Mouse (Mus musculus): ENCODE data around the gene Vwa7.

The Vwa7 gene

GRCm38 (mm10) chr17:35043794-35044193, 27.4 kb downstream of the Vwa7 start:
- in situ Hi-C loops (cut with MboI, MseI) = no loop called here

DNA sequence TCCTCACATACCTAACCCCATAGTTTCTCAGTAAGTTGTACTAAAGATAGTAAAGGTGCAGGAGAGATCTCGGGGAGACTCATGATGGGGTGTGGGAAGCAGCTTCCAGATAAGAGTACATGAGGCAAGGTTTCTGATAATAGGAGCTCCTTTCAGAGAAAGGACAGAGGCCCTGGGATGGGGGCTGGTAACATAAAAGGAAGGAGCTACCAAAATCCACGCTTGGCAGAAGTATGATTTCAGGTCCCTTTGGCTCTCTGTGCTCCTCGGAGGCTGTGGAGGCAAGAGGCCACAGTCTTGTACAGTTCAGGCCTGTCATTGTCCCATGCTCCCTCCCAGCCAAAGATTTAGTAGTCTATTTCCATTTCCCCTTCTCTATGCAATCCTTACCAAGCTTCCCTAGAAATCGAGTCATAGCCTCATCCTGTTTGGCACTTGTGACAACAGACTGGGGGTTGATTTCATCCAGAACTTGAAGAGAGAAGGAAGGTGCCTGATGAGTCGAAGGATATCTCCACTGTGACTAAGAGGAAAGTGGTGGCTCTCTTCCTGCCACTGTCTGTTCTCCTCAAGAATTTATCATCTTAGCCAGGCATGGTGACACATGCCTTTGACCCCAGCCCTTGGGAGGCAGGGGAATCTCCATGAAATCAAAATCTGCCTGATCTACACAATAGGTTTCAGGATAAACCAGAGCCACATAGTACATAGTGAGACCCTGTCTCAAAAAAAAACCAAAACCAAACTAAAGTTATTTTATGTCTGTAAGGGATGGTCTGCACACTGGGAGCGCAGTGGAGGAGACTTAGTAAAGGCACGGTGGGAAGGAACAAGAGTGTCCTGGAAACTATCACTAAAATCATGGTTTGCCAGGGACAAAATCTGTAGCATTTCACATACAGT, 28.8 kb downstream of the Vwa7 start:
- in situ Hi-C loops (cut with MboI, MseI) = no loop called here

DNA sequence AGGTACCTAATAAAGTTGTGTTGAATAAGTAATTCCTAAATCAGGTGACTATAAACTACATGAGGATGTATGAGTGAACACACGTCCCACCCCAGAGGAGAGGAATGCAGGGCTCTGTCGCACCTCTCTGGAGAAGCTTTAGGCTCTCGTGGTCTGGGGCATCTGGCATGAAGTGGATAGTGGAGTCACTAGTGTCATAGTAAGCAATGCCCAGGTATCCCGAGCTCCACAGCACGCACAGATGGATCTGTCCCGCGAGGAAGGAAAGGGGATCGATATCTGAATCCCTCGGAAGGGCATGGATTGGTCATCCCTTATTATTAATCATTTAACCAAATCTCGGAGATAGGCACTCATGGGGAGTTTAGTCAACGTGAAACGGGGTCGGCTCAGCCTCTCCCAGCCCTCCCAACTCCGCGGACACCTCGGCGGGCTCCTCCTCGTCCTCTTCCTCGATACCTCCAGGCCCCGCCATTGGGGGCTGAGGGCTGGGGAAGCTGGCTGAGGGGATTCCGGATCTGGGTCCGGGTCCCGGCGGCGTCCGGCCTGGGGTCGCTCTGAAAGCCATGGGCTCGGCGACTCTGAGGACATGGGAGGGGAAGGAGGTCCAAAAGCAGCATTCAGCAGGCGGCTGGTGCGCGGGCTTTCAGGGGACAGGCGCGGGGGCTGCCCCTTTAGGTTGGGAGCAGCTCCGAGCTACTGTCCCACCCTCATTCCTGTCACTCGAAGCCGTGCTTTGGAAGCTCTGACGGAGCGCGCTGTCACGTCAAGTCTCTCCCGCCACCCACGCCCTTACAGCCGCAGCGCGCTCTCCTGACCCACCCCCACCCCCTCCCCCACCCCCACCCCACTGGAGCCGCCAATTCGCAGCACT, 29.7 kb downstream of the Vwa7 start:
- in situ Hi-C loops (cut with MboI, MseI) = no loop called here

- in situ Hi-C loops (cut with MboI, MseI) = no loop called here
These were observed 30.5 kb downstream of the Vwa7 start, which contains the start of gene Msh5 for GRCm38 (mm10) chr17:35046681-35047455. Gene Msh5 (minus strand): TSS chr17:35046745.

DNA sequence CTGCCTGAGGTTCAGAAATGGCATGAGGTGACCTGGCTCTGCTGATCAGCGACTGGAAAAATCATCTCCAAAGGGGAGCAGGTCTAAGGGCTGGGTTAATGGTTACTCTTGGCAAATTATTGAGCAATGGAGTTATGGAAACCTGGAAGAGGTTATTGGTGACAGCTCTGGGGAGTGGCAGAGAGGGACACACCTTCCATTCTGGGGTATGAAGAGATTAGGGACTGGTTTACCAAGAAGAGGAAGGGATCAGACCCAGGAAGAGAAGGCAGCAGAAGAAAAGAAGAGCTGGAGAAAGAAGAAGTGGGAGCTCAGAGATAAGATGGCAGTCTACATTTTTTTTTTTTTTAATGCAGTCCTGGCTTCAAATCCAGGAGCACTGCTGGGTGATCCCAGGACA, 31.3 kb downstream of the Vwa7 start:
- in situ Hi-C loops (cut with MboI, MseI) = no loop called here

DNA sequence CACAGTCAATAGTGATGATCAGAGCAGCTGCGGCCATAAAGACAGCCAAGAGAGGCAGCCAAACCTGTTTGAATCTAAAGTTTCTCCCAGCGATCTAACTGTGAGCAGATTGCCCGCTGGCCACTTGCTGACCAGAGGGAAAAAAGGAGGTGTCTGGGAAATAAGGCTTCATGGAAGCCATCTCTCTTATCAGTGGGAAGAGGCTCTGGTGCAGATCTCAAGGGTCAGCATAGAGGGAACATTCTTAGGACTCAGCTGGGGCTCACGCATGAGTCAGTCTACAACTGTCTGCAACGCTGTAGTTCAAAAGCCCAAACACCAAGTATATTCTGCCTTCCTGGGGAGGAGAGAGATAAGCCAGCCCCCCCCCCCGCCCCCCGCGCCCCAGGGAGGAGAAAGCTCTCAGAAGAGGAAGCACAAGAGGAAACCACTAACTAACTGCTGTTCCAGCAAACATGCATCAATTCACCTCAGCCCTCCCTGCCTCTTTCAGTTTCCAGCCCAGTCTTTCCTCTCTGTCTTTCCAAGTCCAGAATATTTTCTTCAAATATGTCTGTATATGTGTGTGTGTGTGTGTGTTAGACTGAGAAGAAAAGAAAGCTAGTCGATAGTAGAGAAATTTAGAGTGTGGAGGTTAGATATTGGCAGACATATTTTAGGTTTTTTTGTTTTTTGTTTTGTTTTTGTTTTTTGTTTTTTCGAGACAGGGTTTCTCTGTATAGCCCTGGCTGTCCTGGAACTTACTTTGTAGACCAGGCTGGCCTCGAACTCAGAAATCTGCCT, 32.0 kb downstream of the Vwa7 start:
- in situ Hi-C loops (cut with MboI, MseI) = no loop called here

GRCm38 (mm10) chr17:35048932-35049440, 32.6 kb downstream of the Vwa7 start:
- in situ Hi-C loops (cut with MboI, MseI) = no loop called here

DNA sequence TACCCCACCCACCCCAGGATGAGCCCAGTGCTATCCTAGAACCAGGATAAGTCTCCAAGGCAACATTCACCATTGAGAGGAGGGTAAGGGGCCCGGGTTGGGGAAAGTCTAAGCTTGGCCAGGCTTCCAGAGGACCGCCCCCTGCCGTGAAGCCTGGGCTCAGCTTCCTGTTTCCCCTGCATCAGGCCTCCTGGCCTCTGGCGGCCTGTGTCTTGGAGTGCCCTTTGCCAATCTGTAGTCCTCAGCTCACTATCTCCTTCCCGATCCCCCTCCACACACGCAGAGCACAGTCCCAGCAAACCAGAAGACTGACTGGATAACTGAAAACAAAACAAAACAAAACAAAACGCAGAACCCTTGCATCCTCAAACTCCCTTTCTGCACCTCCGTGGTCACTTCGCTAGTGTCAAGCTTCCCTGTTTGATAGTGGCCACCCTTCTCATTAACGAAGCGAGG, 33.2 kb downstream of the Vwa7 start, which contains the start of gene Clic1:
Clic1 (plus strand) TSS at position 406 of the 456 bp plus-strand sequence.
- in situ Hi-C loops (cut with MboI, MseI) = no loop called here

- in situ Hi-C loops (cut with MboI, MseI) = no loop called here
These were observed 33.9 kb downstream of the Vwa7 start for GRCm38 (mm10) chr17:35050126-35050750.

DNA sequence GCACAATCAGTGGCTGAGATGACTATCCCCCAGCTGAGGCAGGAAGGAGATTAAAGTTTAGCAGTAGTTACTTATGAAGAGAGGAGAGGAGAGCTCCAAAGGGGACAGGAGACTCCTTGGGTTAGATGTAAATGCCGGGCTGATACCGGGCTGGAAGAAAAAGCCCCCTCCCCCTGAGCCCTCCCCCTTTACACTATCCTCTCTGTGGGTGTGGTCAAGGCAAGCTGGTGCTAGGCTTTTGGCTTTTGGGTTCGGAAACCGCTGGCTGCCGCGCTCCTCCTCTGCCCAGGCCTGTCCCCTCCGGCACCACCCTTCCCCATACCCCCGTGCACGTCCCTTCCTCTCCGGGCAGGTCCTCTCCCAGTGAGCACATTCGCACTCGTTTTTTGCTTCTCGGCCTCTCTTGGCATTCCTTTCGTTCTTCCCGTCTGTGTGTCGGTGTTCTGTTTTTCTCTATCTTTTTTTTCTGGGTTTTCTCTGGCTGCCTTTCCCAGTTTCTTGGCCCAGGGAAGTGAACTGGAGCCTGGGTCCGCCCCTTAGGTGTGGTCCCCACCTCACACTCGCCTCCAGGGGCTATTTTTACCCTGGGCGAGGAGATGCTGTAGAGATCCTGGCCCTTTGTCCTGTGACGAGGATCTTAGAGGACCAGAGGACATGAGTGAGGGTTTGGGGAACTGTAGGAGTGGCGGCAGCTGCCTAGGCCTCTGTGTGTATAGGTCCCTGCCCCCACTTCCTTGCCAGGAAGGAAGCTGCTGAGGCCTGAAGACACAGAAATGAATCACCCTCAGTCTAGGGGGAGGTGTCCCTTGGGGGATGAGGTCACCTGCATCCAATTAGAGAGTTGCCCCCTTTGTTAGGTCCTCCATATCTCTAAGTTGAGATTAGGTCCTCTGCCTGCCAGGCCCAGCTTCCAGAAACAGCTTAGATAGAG, 35.0 kb downstream of the Vwa7 start:
- in situ Hi-C loops (cut with MboI, MseI) = no loop called here

GRCm38 (mm10) chr17:35052271-35052798, 36.0 kb downstream of the Vwa7 start:
- in situ Hi-C loops (cut with MboI, MseI) = no loop called here

DNA sequence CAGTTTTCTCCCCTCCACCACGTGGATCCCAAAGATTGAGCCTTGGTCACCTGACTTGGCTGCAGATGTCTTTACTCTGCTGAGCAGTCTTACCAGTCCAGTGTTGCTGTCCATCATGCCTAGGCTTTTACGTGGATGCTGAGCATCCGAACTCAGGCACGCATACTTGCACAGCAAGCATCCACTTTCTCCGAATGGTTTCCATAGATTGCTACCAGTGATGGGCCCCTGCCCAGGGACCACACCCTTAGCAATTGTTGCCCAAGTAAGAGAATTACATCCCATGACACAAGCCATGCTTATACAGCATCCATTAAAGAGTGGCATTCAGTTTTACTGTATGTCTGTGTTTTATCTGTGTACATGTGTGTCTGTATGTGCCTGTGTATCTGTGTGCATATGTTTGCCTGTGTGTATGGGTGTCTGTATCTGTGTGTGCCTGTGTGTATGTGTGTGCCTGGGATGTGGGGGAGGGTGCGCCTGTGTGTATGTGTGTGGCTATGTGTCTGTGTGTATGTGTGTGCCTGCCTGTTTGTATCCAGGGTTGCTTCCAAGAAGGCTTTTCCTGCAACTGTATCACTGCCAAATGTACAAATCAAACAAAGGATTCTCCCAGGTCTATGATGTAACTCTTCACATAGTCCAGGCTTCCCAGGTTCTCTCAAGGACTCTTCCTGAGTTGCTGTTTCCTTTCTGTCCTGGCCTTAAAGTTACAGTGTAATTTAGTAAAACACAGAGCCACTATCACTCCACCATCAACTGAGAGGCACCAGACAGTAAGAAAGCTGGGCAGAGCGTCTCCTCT, 39.5 kb downstream of the Vwa7 start:
- in situ Hi-C loops (cut with MboI, MseI) = no loop called here

DNA sequence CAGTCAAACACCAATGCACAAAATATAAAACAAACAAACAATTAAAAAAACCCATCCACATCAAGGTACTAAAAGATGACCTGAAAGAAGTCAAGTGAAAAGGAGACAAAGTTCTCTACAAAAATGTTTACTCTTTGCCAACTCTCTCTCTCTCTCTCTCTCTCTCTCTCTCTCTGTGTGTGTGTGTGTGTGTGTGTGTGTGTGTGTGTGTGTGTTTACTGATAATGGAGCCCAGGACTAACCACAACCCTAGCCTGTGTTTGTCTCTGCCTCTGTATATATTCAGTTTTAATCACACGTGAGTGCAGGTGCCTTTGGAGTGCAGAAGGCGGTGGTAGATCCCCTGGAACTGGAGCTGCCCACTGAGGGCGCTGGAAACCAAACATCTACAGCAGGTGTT, 40.7 kb downstream of the Vwa7 start:
- in situ Hi-C loops (cut with MboI, MseI) = no loop called here

DNA sequence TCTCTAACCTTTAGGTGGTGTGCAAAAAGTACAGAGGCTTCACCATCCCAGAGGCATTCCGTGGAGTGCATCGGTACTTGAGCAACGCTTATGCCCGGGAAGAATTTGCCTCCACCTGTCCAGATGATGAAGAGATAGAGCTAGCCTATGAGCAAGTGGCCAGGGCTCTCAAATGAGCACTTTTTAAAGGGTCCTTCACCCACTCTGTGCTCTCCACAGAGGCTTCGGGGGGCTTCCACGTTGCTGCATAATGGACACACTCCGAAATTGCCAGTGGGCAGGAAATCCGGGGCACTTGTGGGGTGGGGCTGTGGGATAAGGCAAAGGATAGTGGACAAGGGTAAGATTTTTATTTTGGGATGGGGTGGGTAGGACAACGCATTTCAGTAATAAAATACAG, 41.9 kb downstream of the Vwa7 start:
- in situ Hi-C loops (cut with MboI, MseI) = no loop called here

DNA sequence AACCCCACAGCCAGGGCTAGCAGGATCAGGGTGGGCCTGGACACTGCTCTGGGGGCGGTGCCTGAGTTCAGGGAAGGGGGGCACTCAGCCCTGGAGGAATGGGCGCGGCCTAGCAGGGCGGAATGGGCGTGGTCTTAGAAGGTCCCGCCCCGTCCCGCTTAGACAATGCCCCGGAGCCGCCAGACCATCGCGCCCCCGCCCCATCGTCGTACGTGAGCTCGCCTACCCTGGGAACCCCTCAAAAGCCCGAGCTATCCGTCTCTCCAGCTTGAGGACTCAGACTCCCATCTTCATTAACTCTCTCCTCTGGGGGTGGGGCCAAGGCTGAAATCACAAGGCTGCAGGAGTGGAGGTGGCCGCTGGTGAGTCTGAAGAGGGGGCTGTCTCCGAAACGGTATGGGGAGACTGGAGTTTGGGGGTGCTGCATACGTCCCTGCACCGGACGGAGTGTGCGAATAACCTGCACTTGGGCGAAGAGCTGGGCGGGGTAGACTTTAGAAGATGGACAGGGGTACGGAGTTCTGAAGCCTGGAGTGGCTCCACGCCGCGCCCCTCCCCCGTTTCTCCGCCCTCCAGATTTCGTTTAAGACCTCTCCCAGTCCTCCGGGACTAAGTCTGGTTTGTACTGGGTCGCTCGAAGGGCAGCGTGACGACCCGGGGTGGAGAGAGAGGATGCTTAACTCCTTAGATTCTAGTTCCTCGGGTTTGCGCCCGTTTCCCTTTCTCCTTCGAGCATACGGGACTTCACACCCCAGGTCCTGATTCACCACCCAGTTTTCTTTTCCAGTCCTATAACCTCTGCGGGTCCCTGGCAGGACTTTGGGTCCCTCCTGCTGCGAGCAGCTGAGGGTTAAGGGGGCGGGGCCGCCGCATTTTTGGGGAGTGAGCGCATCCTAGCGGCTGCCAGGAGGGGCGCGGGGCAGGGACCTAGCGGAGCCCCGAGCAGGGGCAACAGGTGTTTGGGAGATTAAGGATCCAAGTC, 42.8 kb downstream of the Vwa7 start, which contains the start of gene Ddah2:
Ddah2 (plus strand) TSS at position 125 of the 982 bp plus-strand sequence.
- in situ Hi-C loops (cut with MboI, MseI) = no loop called here

DNA sequence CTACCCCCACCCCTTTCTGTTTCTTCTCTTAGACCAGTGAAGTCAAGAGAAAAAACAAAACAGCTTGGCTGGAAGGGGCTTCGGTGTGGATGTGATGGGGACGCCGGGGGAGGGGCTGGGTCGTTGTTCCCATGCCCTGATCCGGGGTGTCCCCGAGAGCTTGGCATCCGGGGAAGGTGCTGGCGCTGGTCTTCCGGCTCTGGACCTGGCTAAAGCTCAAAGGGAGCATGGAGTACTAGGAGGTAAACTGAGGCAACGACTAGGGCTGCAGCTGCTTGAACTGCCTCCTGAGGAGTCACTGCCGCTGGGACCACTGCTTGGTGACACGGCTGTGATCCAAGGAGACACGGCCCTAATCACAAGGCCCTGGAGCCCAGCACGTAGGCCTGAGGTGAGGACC, 43.7 kb downstream of the Vwa7 start:
- in situ Hi-C loops (cut with MboI, MseI) = loop anchor here (10.0 kb wide), 1 partner anchor 45 kb away; the partner anchor contains the start of gene Vwa7

Data from T-helper 2 cell (primary cell).